Mouse (Mus musculus) gonadal fat pad, adult 2 months (tissue): ENCODE measurements around the gene Setd7. TPM values are rescaled to one million over a fixed set of nuclear protein-coding genes. Genes with fewer than 3 reads are reported as not detected.

Experiments used
- DNase-seq: peaks from one replicate; pipeline ENCODE4 v3.0.0-alpha.2; 2012; ENCODE audit warnings: low read depth
- polyA plus RNA-seq: library from polyadenylated mRNA; depleted of rRNA; stranded (reverse); fragments of >200 nt; gene quantifications from 2 replicates; pipeline ENCODE4 v1.2.3, GENCODE M21; 2012

Setd7 gene
- polyA plus RNA-seq, 1 experiment = 25.7 TPM

DNA sequence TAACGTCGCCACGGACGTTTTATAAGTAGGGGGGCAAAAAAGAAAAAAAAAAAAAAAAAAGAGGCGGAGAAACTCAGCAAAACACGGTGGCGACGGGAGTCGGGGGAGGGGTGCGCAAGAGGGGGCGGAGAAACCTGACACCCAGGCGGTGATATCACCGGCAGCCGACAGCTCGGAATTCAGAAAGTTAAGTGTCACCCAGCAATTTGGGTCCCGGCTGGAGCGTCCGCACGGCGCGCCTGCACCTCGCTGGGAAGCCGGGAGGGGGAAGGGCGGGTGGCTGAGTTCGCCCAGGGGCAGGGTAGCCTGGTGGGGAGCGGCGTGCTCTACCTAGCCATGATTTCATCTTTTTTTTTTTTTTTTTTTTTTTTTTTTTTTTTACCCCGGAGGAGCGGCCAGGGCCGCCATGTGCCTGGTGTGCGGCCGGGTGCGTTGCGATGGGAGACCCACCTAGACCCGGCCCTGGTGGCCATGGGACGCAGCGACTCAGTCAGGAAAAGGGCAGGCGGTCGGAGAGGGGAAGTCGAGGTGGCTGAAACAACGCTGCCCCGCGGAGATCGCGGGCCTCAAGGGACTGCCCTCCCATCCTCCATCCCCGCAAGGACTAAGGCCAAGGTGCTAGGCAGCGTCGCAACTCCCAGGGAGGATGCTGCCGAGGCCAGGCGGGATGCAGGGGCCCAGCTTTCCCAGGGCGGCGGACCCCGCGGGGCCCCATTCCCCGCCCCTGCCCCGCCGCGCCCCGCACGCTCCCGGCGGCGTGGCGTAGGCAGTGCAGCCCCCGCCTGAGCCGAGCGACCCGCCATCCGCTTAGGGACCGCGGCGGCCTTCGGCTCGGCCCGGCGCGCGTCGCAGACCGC is 857 bp downstream of the Setd7 start:
- no peak for DNase-seq

DNA sequence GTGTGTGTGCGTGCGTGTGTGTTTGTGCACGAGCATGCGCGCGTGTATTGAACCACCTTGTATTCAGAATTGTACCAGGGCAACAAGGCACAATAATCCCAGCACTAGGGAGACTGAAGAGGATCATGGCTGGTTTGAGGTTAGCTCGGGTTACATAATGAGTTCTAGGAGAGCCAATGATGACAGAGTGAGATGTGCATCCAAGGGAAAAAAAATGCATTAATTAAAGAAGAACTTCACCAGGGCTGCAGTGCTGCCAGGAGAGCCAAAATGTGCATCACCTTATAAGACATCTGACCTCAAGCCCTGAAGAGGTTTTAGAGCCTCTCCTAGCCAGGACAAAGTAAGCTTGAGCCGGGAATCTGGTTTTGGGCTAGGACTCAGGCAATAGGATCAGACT is 5.1 kb downstream of the Setd7 start:
- no peak for DNase-seq

- no peak for DNase-seq
Measured at GRCm38 (mm10) chr3:51554836-51555235, 5.8 kb downstream of the Setd7 start.

GRCm38 (mm10) chr3:51554067-51554466 is 6.6 kb downstream of the Setd7 start:
- no peak for DNase-seq

DNA sequence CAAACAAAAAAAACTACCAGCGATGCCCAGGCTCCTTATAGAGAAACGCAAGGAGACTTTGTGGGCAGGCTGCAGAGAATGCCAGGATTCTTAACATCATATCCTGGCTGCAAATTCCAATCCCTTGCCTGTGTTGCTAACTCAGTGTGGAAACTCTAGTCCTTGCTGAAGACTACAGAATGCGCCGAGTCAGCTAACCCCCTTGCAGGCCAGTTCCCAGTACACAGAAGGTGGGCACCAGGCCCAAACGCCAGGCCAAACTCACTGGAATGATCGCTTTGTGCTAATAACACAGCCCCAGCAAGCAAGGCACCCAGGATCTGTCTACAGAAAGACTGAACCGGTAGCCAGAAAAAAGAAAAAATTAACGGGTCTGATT is 7.2 kb downstream of the Setd7 start:
- DNase-seq = no peak

GRCm38 (mm10) chr3:51552841-51553496 is 7.7 kb downstream of the Setd7 start:
- no peak for DNase-seq

- DNase-seq = no peak
Measured at GRCm38 (mm10) chr3:51552197-51552596, 8.5 kb downstream of the Setd7 start.

GRCm38 (mm10) chr3:51548987-51549579 is 11.6 kb downstream of the Setd7 start:
- no peak for DNase-seq

DNA sequence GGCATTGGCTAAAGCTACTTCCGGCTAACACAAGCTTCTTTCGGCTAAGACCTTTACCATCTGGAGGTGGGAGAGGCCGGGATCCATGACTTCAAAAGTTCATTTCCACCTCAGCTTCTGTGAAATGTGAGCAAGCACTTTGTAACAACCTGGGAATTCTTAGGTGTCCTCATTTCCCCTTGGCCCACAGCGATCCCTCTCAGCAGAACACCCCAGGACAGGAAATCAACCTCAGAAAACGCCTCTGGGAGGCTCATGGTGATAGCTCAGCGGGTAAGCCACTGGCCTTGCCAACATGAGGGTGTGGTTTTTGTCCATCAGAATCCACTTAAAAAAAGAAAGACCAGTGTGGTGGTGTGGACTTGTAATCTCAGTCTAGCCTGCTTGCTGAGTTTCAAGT is 13.1 kb downstream of the Setd7 start:
- no peak for DNase-seq

DNA sequence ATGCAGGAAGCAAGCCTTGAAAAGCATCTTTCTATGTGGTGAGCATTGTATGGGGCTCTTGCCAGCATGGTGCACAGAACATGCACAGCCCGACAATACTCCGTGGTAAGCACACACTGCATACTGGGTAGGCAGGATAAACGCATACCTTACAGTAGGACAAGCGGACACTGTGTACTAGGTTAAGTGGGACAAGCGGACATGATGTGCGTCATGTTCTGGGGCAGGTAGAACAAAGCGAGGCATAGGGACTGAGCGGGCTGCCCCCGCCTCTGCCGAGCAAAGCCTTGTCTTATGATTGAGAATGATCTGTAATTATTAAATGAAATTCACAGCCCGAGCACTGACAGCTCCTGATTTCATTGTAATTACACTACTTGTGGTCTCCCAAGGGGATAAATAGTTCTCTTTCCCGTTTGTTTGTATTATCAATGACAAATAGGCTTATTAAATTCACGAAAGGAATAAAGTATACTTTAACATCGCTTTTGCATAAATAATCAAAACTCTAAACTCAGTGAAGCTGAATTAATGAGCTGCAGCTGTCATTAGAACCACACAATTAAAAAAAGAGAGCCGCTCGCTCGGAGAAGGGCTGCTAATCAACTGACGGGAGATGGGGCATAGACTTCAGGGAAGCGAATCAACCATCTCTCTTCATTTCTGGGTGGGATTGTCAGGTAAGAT is 16.1 kb downstream of the Setd7 start:
- no peak for DNase-seq

DNA sequence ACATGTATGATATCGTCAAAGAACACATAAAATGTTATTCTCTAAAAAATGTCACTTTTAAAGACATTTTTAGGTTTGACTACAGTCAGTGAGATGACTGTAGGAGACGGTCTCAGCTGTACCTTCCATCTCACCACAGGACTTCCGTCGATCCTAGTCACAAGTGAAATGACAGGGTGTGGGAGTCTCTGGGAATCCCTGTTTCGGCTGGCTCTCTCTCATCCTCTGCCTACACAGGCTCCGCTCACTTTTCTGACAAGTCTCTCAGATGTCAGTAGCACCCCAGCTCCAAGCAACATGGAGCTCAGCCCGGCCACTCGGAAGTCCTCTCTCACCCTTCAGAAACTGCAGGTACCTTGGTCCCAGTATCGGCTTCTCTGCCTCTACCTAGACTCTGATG is 20.0 kb downstream of the Setd7 start:
- no peak for DNase-seq

- no peak for DNase-seq
Measured at GRCm38 (mm10) chr3:51539567-51540408, 20.9 kb downstream of the Setd7 start.

DNA sequence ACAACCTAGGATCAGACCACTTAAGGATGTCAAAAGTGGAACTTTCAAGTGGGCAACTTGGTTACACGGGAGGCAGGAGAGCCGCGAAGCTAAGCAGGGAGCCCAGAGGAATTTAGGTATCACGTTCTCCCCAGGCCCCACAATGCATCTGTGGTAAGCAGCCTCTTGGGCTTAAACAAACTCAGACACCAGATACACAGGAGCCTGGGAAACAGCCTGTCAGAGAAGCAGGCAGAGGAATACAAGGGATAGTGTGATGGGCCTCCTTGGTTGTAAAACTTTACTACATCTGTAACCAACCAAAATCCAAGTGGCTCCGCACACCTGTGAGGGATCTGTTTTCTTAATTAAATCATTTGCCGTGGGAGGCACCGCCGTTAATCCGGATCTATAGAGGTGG is 26.7 kb downstream of the Setd7 start:
- DNase-seq = no peak

- DNase-seq = no peak
Measured at GRCm38 (mm10) chr3:51533573-51533972, 27.1 kb downstream of the Setd7 start.

DNA sequence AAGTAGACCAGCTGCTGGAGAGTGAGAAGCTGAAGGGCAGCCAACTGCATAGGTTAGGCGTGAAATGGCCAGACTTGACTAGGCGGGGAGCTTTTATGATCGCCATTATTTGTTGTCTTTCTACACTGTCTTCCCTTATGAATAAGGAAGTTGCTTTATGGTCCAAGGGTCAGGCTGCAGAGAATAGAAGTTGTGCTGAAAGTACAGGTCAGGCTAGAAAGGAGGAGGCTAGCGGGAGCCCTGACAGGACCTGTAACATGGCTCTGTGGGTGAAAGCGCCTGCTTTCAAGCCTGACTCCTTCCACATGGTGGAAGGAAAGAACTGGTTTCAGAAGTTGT is 28.4 kb downstream of the Setd7 start:
- DNase-seq = no peak

- no peak for DNase-seq
Measured at GRCm38 (mm10) chr3:51531473-51532281, 29.0 kb downstream of the Setd7 start.

- no peak for DNase-seq
Measured at GRCm38 (mm10) chr3:51526891-51527290, 33.8 kb downstream of the Setd7 start.

DNA sequence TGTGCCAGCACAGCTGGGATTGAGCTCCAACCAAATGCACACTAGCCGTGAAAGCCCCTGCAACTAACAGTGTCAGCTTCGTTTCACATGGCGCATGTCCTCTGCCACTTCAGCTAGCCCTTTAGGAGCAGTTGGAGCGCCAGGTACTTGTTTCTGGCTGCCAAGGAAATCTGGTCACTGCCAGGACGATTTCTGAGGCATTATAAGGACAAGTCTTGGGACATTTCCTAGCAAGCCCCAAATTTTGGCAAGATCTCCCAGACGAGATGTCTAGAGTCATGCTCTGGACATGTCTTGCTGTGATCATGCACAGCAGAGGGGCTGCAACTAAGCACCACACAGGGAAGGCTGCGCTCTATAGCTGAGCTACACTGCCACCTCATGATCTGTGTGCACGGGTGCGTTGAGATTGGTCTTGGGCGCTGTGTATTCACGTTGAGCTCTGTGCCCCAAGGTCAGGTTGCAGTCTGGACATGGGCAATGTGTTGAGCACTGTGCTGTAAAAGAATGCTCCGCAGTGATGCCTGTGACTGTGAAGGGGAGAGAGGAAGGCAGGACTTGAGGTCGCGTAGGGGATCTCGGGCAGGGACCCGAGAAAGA is 35.4 kb downstream of the Setd7 start:
- DNase-seq = no peak

GRCm38 (mm10) chr3:51521262-51521661 is 39.4 kb downstream of the Setd7 start:
- no peak for DNase-seq

GRCm38 (mm10) chr3:51518763-51519121 is 41.9 kb downstream of the Setd7 start:
- no peak for DNase-seq
